ENCODE assay signal across 18 mouse cellular contexts in genomic region chr9:110431241-110431640, GRCm38 (mm10). TPM values are rescaled to one million over a fixed set of nuclear protein-coding genes. Genes with fewer than 3 reads are reported as not detected.
A peak's percentile ranks its signal among the peaks of the same experiment; 100 is the strongest.
DNase-seq lines count a peak whose midpoint lies in the region; ATAC-seq and TF ChIP-seq lines count a peak whose summit lies in the region.
"Had no signal": no experiment of that assay in that cellular context is flagged by ENCODE, and none has a peak within 500 bp of the region (broad histone marks: within the 10 kb centered on the region; RNA-seq: fewer than 3 reads in every experiment).

No protein-coding gene starts in this region.

- no peak overlapping the region for H3K27ac ChIP-seq in midbrain, postnatal 0 days (ENCODE audit: low read depth, low read length)
- H3K27ac ChIP-seq in midbrain, embryonic 13.5 days = no peak overlapping the region
- no peak overlapping the region for H3K27ac ChIP-seq in intestine, postnatal 0 days (ENCODE audit: low read depth, low read length)
- H3K27ac ChIP-seq: embryonic facial prominence, embryonic 13.5 days; gastrocnemius, adult 2 months; heart, adult 2 months; hindbrain, embryonic 10.5 days; liver, embryonic 14.5 days had no signal

- no peak overlapping the region for H3K4me3 ChIP-seq in midbrain, postnatal 0 days (ENCODE audit: low read depth, low read length)
- no peak overlapping the region for H3K4me3 ChIP-seq in midbrain, embryonic 13.5 days (replicated peaks)
- H3K4me3 ChIP-seq in intestine, postnatal 0 days (ENCODE audit: low read depth, low read length) = no peak overlapping the region
- H3K4me3 ChIP-seq: embryonic facial prominence, embryonic 13.5 days; gastrocnemius, adult 2 months; heart, adult 2 months; hindbrain, embryonic 10.5 days had no signal

- no peak for TF ChIP-seq CTCF in midbrain, postnatal 0 days (IDR thresholded peaks at IDR 0.05)
- TF ChIP-seq CTCF in intestine, postnatal 0 days (IDR thresholded peaks at IDR 0.05; ENCODE audit: low read depth) = no peak

- no peaks in the 10 kb centered on the region for H3K27me3 ChIP-seq in midbrain, postnatal 0 days (ENCODE audit: insufficient read depth, low read length)
- H3K27me3 ChIP-seq in midbrain, embryonic 13.5 days = no peaks in the 10 kb centered on the region
- no peaks in the 10 kb centered on the region for H3K27me3 ChIP-seq in intestine, postnatal 0 days (replicated peaks; ENCODE audit: control insufficient read depth, insufficient read depth, low read length)
- H3K27me3 ChIP-seq: embryonic facial prominence, embryonic 13.5 days had no signal

- no peaks in the 10 kb centered on the region for H3K9me3 ChIP-seq in midbrain, postnatal 0 days (ENCODE audit: low read length)
- no peaks in the 10 kb centered on the region for H3K9me3 ChIP-seq in midbrain, embryonic 13.5 days
- no peaks in the 10 kb centered on the region for H3K9me3 ChIP-seq in intestine, postnatal 0 days (ENCODE audit: control insufficient read depth)
- H3K9me3 ChIP-seq: embryonic facial prominence, embryonic 13.5 days; hindbrain, embryonic 10.5 days had no signal

- no peak for DNase-seq in frontal cortex, postnatal 14 days (ENCODE audit: low spot score in 2 of 2)
- peak; percentile 38 for DNase-seq in midbrain, postnatal 0 days (ENCODE audit: low spot score)
- DNase-seq in layer of hippocampus, postnatal 36 days = peak; percentile 36 to 44
- peak; percentile 23 for DNase-seq in right cerebral cortex, postnatal 25 days
- DNase-seq: adrenal gland, adult 2 months; cerebellum, adult 18-20 months; gastrocnemius, adult 2 months; heart, adult 2 months; kidney, adult 2 months; thymus, adult 2 months had no signal

- no peak overlapping the region for H3K4me2 ChIP-seq in midbrain, postnatal 0 days (ENCODE audit: low read depth, low read length, poor library complexity, severe bottlenecking)
- no peak overlapping the region for H3K4me2 ChIP-seq in midbrain, embryonic 13.5 days (replicated peaks)
- H3K4me2 ChIP-seq in intestine, postnatal 0 days (replicated peaks; ENCODE audit: low read depth) = no peak overlapping the region
- H3K4me2 ChIP-seq: embryonic facial prominence, embryonic 13.5 days had no signal

- 64% methylated on average over 8 of the region's 8 CpGs for WGBS in midbrain, postnatal 0 days
- 71% methylated on average over 8 of the region's 8 CpGs for WGBS in midbrain, embryonic 13.5 days
- 76% methylated on average over 8 of the region's 8 CpGs for WGBS in intestine, postnatal 0 days

- H3K9ac ChIP-seq in midbrain, postnatal 0 days (replicated peaks; ENCODE audit: low read length, poor library complexity, severe bottlenecking) = no peak overlapping the region
- no peak overlapping the region for H3K9ac ChIP-seq in midbrain, embryonic 13.5 days (replicated peaks)
- no peak overlapping the region for H3K9ac ChIP-seq in intestine, postnatal 0 days (ENCODE audit: low read depth, low read length)
- H3K9ac ChIP-seq: embryonic facial prominence, embryonic 13.5 days; liver, embryonic 14.5 days had no signal

- ATAC-seq in frontal cortex, adult (ENCODE audit: low TSS enrichment) = peak; percentile 98
- no peak for ATAC-seq in midbrain, postnatal 0 days (ENCODE audit: low FRiP score)
- ATAC-seq in midbrain, embryonic 13.5 days = no peak
- no peak for ATAC-seq in erythroid progenitor cell, adult 5-6 weeks (replicated peaks; ENCODE audit: low FRiP score, poor library complexity, severe bottlenecking)
- no peak for ATAC-seq in intestine, postnatal 0 days

- peaks cover 80% of the 10 kb centered on the region for H3K36me3 ChIP-seq in midbrain, postnatal 0 days (ENCODE audit: insufficient read depth, low read length)
- peaks cover 91% of the 10 kb centered on the region for H3K36me3 ChIP-seq in midbrain, embryonic 13.5 days
- peaks cover 76% of the 10 kb centered on the region for H3K36me3 ChIP-seq in intestine, postnatal 0 days (ENCODE audit: control insufficient read depth, insufficient read depth)

- H3K4me1 ChIP-seq in midbrain, postnatal 0 days (ENCODE audit: insufficient read depth, low read length) = no peaks in the 10 kb centered on the region
- no peaks in the 10 kb centered on the region for H3K4me1 ChIP-seq in midbrain, embryonic 13.5 days (replicated peaks)
- no peaks in the 10 kb centered on the region for H3K4me1 ChIP-seq in intestine, postnatal 0 days (replicated peaks; ENCODE audit: control insufficient read depth, insufficient read depth, low read length)
- H3K4me1 ChIP-seq: embryonic facial prominence, embryonic 13.5 days; hindbrain, embryonic 10.5 days had no signal

RNA-seq across cellular contexts. Expression of gene Ngp, which starts 11.7 kb away (rescaled TPM):
- 0.44 TPM in 1 of 2 replicates, not detected in the other for total RNA-seq in midbrain, postnatal 0 days (2014; rRNA removed)
- polyA plus RNA-seq in midbrain, postnatal 0 days (2015; fragmentation: Nextera tagmentation; extraction: Ambion mirVana) = 0.49 and 0.58 TPM in 2 replicates
- 0.43 and 1.3 TPM in 2 replicates for polyA plus RNA-seq in midbrain, embryonic 13.5 days (2015; fragmentation: Nextera tagmentation; extraction: Ambion mirVana)
- not detected for total RNA-seq in layer of hippocampus, postnatal 36 days (2021)
- total RNA-seq in erythroid progenitor cell, adult 5-6 weeks (2015; ENCODE audit: low replicate concordance) = 3,384 and 3,702 TPM in 2 replicates
- 855 and 1,251 TPM in 2 replicates for total RNA-seq in erythroid progenitor cell, adult 5-6 weeks (2017; ENCODE audit: low replicate concordance)
- 1.9 and 2.1 TPM in 2 replicates for polyA plus RNA-seq in intestine, postnatal 0 days (2015; fragmentation: Nextera tagmentation; extraction: Ambion mirVana)
- total RNA-seq: gastrocnemius, adult 2 months; heart, adult 2 months had no signal
- polyA plus RNA-seq: adrenal gland, adult 2 months; hindbrain, embryonic 10.5 days; small intestine, adult 2 months had no signal

RNA-seq across cellular contexts. Expression of gene Ptpn23, which starts 23.2 kb away (rescaled TPM):
- total RNA-seq in midbrain, postnatal 0 days (2014; rRNA removed) = 29.5 and 36.0 TPM in 2 replicates
- polyA plus RNA-seq in midbrain, postnatal 0 days (2015; fragmentation: Nextera tagmentation; extraction: Ambion mirVana) = 9.6 and 14.1 TPM in 2 replicates
- polyA plus RNA-seq in midbrain, embryonic 13.5 days (2015; fragmentation: Nextera tagmentation; extraction: Ambion mirVana) = 21.6 and 25.7 TPM in 2 replicates
- 10 to 100 TPM; 53.5 to 54.3 TPM for total RNA-seq in layer of hippocampus, postnatal 36 days (2021)
- 2.1 and 6.1 TPM in 2 replicates for total RNA-seq in erythroid progenitor cell, adult 5-6 weeks (2015; ENCODE audit: low replicate concordance)
- 2.6 and 3.7 TPM in 2 replicates for total RNA-seq in erythroid progenitor cell, adult 5-6 weeks (2017; ENCODE audit: low replicate concordance)
- polyA plus RNA-seq in intestine, postnatal 0 days (2015; fragmentation: Nextera tagmentation; extraction: Ambion mirVana) = 10.0 and 10.8 TPM in 2 replicates

RNA-seq across cellular contexts. Expression of gene Klhl18, which starts 45.3 kb away (rescaled TPM):
- 39.7 and 40.1 TPM in 2 replicates for total RNA-seq in midbrain, postnatal 0 days (2014; rRNA removed)
- 25.9 and 27.4 TPM in 2 replicates for polyA plus RNA-seq in midbrain, postnatal 0 days (2015; fragmentation: Nextera tagmentation; extraction: Ambion mirVana)
- 14.5 and 16.0 TPM in 2 replicates for polyA plus RNA-seq in midbrain, embryonic 13.5 days (2015; fragmentation: Nextera tagmentation; extraction: Ambion mirVana)
- 10 to 100 TPM; 24.0 to 25.8 TPM for total RNA-seq in layer of hippocampus, postnatal 36 days (2021)
- total RNA-seq in erythroid progenitor cell, adult 5-6 weeks (2015; ENCODE audit: low replicate concordance) = 2.5 and 5.9 TPM in 2 replicates
- total RNA-seq in erythroid progenitor cell, adult 5-6 weeks (2017; ENCODE audit: low replicate concordance) = 0.68 and 2.6 TPM in 2 replicates
- polyA plus RNA-seq in intestine, postnatal 0 days (2015; fragmentation: Nextera tagmentation; extraction: Ambion mirVana) = 5.2 and 5.5 TPM in 2 replicates

RNA-seq across cellular contexts. Expression of gene Kif9, which starts 45.5 kb away (rescaled TPM):
- total RNA-seq in midbrain, postnatal 0 days (2014; rRNA removed) = 3.7 and 4.2 TPM in 2 replicates
- 4.1 and 5.6 TPM in 2 replicates for polyA plus RNA-seq in midbrain, postnatal 0 days (2015; fragmentation: Nextera tagmentation; extraction: Ambion mirVana)
- 2.4 and 2.6 TPM in 2 replicates for polyA plus RNA-seq in midbrain, embryonic 13.5 days (2015; fragmentation: Nextera tagmentation; extraction: Ambion mirVana)
- 1 to 10 TPM; 3.0 to 3.8 TPM for total RNA-seq in layer of hippocampus, postnatal 36 days (2021)
- total RNA-seq in erythroid progenitor cell, adult 5-6 weeks (2015; ENCODE audit: low replicate concordance) = 0.72 TPM in 1 of 2 replicates, not detected in the other
- not detected in 2 replicates for total RNA-seq in erythroid progenitor cell, adult 5-6 weeks (2017; ENCODE audit: low replicate concordance)
- 0.17 and 0.43 TPM in 2 replicates for polyA plus RNA-seq in intestine, postnatal 0 days (2015; fragmentation: Nextera tagmentation; extraction: Ambion mirVana)

Comparison
In these comparisons a context has a peak if more than half of its experiments do, and no peak if none do; other contexts are left out.
1. DNase-seq: peak in midbrain, postnatal 0 days (single experiment), layer of hippocampus, postnatal 36 days (2 of 2) and right cerebral cortex, postnatal 25 days (single experiment); none in frontal cortex, postnatal 14 days (0 of 2).
2. RNA of gene Ngp, which starts 11.7 kb away (total RNA-seq): 855 to 3,702 TPM in erythroid progenitor cell, adult 5-6 weeks; 0.44 TPM in midbrain, postnatal 0 days and not detected in layer of hippocampus, postnatal 36 days; every median in the first group is over 100 times any median in the second.